Mouse (Mus musculus): Measurements from ENCODE around the gene Vsig4.

DNA sequence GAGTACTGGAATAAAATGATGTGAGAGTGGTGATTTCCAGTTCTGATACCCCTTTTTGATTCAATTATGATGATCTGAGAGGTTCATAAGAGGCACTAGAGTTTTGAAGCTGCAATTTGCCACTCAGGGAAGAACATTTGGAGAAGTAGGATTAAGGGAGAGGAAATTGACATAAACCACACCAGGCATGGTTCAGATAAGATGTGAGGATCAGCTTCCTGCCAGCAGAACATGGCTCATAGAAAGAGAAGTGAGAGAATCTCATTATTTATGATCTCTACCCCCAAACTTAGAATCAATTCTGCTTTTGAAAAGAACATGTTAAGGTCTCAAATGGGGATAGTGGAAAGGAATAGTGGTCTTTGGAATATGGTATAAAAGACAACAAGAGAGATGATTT, 66.2 kb downstream of the Vsig4 start:
- TF ChIP-seq POLR2A (IDR thresholded peaks at IDR 0.05; ENCODE audit: extremely low read depth, insufficient read depth, low read length) = no peak
- TF ChIP-seq CTCF (IDR thresholded peaks at IDR 0.05; ENCODE audit: extremely low read depth, insufficient read depth, low read length) = no peak

All from cortical plate, adult 2 months (tissue).